Mouse (Mus musculus) splenic B cell, adult 2 months (primary cell): Measurements from ENCODE around the gene Sez6.
A peak's percentile ranks its signal among the peaks of the same experiment; 100 is the strongest.

ENCODE experiments used
- DNase-seq: peaks from one replicate; pipeline ENCODE4 v3.0.0-alpha.2; 2011; ENCODE audit warnings: low read depth, low spot score
- H3K27me3 ChIP-seq: 2 replicates; pipeline ENCODE4 v1.6.1; 2012; ENCODE audit warnings: mild to moderate bottlenecking, low read length, moderate library complexity, mixed read lengths; ENCODE audit not compliant: control insufficient read depth, poor library complexity, insufficient read depth, severe bottlenecking
- H3K36me3 ChIP-seq: 2 replicates; pipeline ENCODE4 v1.6.1; 2012; ENCODE audit warnings: mild to moderate bottlenecking, low read length, moderate library complexity, mixed read lengths; ENCODE audit not compliant: control insufficient read depth, poor library complexity, insufficient read depth, severe bottlenecking

Sez6 gene

DNA sequence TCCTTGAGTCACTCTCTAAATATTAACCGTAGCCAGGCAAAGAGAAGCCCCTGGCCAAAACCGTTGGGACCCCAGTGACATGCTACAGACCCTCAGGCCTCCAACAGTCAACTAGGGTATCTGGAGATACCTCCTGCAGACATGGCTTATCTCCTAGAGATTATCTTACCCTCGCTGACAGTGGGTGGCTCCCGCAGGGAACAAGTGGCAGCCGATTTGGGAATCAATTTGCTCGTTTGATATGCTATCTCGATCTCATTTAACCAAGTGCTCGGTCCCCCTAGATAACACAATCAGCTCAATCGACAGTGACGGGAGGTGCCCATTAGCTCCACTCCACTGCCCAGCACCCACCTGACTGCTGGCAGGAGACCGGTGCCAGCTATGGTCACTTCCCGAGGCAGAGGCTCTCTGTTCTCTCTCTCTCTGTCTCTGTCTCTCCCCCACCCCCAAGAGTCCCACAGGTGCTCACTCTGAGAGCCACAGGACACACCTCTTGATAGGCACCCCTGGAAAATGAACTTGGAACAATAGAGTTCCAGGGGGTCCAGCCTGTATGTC, 19.6 kb downstream of the Sez6 start:
- no peaks in the 10 kb centered on the region for H3K27me3 ChIP-seq
- DNase-seq: no peak
- H3K36me3 ChIP-seq: no peaks in the 10 kb centered on the region

DNA sequence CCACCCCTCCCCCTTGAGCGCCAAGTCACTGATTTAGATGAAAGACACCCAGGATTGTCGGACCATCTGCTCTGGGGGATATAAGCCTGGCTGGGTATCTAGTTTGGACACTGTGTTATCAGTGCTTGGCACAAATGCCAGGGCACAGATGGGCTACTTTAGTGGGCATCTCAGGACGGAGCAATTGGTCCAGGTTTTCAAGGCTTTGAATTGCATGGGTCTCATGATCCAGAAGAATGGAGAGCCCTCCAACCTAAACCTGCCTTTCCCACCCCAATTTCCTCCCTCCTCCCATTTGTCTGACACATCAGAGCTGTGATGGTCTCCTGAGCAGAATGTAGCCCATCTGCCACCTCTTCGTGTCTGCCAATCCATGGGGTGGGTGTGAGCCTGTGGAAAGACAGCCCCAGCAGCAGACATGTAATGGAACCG, 20.2 kb downstream of the Sez6 start:
- H3K27me3 ChIP-seq: no peaks in the 10 kb centered on the region
- DNase-seq: no peak
- H3K36me3 ChIP-seq: no peaks in the 10 kb centered on the region

DNA sequence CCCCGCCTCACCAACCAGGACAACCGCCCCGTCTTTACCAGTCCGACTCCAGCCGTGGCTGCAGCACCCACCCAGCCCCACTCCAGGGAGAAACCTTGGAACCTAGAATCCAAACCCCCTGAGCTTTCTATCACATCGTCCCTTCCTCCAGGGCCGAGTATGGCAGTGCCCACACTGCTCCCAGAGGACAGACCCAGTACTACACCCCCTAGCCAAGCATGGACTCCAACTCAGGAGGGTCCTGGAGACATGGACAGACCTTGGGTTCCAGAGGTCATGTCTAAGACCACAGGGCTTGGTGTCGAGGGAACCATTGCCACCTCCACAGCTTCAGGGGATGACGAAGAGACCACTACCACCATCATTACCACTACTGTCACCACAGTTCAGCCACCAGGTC, 23.1 kb downstream of the Sez6 start:
- peak; percentile 45 for DNase-seq
- no peaks in the 10 kb centered on the region for H3K27me3 ChIP-seq
- H3K36me3 ChIP-seq: no peaks in the 10 kb centered on the region

DNA sequence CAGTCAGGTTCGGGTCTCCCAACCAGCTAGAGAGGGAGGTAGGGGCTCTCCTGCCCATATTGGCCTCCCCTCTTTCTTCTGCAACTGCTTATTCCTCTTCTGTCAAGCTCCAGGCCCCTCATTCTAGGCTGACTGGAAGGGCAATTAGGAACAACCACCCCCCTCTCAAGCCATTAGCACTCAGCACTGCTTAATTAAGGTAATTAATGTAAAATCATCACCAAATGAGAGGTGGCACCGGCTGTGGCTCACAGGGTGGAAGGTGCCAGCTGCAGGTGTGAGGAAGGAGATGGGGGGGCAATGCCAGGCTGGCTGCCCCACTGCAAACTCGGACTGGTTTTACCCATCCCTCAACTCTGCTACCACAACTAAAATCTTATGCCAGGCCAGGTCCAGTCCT, 25.8 kb downstream of the Sez6 start:
- Histone ChIP-seq H3K27me3 (no peaks in the 10 kb centered on the region), H3K36me3 (no peaks in the 10 kb centered on the region)
- DNase-seq: no peak

DNA sequence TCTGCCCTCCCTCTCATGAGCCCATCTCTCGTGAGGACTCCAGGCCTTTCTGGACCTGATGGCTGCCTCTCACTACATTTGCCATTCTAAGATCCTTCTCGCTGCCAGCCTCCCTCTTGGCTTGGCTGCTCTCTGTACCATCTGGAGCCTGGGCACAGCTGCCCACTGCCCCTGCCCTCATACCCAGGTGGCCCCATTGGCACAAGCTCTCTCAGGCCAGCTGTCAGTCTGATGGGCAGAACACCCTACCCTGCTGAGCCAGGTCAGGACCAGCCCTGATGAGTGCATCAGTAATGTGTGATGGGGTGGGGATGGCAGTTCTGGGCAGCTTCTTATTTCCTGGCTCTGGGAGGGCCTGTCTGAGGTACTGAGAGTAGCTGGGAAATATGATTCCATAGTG, 27.7 kb downstream of the Sez6 start:
- no peaks in the 10 kb centered on the region for H3K27me3 ChIP-seq
- H3K36me3 ChIP-seq: no peaks in the 10 kb centered on the region
- DNase-seq: no peak

DNA sequence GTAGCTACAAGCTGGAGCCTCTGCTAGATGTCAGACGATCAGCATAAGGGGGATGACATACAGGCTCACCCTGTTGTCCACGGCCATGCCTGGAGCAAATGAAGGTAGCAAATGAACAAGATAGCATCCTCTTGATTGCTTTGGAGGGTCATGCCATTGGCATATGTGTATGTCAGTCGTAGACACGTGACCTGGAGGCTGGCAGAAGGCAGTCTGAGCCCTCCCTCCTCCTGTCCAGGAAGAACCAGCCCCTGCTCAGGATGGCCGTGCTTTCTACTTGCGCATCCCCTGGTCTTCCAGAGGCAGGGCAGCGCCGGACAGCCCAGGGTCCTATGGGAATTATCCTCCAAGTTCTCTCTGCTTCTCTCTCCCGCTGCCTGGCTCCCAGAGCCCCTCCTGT, 28.3 kb downstream of the Sez6 start:
- Histone ChIP-seq H3K27me3 (no peaks in the 10 kb centered on the region), H3K36me3 (no peaks in the 10 kb centered on the region)
- no peak for DNase-seq

DNA sequence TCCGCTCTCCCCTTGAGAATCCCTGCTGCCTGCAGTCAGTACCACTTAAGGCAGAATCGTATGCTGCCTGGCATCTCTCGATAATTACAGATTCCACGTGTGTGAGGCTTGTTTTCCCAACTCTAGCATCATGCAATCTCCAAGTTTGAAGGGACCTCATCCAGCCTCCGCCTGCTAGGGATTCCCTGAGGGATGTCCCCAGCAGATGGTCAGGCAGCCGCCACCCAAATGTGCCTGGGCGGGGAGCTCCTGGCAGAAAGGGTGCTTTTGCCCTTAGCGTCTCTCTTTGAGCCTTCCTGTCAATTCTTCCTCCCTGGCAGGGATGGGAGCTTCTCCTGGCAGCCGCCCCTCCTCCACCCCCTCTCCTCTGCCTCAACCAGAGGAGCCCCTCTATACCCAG, 29.6 kb downstream of the Sez6 start:
- Histone ChIP-seq H3K36me3 (no peaks in the 10 kb centered on the region), H3K27me3 (no peaks in the 10 kb centered on the region)
- DNase-seq: no peak

DNA sequence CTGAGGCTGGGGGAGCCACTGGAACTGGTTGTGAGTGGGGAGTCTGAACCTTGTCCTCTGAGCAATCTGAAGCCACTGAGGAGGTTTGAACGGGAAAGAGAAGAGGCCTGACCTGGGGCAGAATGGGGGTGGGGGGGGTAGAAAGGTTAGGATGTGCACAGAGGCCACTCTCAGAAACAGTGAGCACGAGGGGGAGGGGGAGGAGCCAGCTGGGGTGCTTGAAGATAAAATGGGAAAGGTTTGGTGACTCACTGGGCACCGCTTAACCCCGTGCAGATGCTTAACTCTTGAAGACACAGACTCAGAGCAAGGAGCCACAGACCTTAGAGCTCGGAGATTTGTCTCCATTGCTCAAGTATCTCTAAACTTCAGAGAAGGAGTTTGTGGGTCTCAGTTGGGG, 30.3 kb downstream of the Sez6 start:
- no peaks in the 10 kb centered on the region for H3K27me3 ChIP-seq
- DNase-seq: no peak
- no peaks in the 10 kb centered on the region for H3K36me3 ChIP-seq

DNA sequence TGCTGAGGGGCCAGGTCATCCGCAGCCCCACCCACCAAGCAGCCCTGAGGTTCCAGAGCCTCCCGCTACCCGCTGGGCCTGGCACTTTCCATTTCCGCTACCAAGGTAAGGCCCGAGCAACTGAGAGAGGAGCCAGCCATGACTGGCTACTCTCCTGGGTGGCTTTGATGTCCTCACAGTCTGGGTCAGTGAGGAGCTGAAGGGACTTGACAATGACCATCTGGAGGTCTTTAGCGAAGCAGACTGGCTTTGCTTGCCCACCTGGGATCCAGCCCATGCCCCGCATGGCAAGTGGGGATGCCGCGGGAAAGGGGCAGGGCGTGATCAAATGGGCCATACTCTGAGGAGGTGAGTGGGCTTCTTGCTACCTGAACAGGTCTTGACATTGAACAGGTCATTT, 32.3 kb downstream of the Sez6 start:
- DNase-seq: no peak
- no peaks in the 10 kb centered on the region for H3K36me3 ChIP-seq
- H3K27me3 ChIP-seq: no peaks in the 10 kb centered on the region

DNA sequence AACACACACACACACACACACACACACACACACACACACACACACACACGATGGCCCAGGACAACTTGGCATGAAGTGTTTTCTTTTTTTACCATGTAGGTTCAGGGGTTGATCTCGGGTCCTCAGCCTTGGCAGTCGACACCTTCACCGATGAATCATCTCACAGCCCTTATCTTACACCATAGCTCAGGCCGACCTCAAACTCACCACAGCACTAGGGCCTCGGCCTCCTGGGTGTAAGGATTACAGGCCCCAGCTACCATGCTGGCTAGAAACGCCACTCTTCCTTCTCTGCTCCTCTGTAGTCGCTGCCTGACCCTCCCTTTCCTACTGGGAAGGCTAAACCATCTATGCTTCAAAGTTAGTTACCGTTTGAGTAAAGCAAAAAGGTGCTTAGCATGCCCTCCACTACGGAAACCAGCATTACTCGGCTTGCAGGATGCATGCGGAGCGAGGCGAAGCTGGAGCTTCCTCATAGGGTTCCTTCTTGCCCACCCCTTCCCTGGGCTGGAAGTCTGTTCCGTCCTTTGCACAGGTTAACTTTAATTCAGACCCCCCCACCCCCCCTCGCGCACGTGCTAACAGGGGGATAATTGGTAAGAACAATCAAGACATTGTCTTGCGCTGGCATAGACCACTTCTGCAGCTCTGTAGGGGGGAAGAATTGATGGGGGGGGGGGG, 34.0 kb downstream of the Sez6 start:
- DNase-seq: no peak
- Histone ChIP-seq H3K27me3 (no peaks in the 10 kb centered on the region), H3K36me3 (no peaks in the 10 kb centered on the region)

DNA sequence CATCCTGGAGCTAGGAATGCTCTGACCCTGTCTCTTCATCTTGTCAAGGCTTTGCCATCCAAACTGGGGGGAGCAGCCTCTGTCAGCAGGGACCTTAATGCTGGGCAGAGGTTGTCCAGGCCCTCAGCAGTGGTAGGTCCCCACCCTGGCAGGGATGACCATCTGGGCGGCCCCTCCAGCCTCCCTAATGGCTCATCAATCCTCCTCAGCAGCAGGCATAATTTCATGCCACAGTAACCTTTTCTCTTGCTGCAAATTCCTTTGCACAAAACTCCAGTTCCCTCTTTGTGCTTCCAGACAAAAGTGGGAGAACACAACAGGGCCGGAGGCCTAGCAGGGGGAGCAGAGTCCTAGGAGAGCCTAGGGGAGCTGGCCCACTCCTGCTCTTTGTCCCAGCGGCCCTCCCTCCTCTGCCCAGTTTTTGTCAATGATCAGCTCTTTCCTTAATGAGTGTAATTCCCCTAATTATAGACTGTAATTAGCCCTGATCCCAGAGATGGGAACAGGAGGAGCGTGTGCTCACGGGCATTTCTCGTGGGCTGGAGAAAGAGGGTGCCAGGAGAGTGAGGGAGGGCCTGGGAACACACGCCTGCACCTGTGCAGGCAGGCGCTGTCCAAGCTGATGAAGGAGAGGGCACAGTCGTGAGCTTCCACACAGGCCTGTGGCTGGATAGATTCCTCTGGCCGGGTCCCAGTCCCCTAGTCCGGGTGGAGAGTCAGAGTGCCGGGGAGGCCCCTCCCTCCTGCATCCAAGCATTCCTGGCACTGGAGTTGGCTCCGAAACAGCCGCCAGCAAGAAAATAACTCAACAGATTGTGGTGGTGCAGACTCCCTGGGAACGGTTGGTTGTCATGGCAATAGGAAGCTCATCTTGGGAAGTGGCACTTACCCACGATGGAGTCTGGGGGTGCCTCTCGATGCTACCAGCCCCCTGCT, 34.8 kb downstream of the Sez6 start:
- DNase-seq: no peak
- Histone ChIP-seq H3K36me3 (no peaks in the 10 kb centered on the region), H3K27me3 (no peaks in the 10 kb centered on the region)

DNA sequence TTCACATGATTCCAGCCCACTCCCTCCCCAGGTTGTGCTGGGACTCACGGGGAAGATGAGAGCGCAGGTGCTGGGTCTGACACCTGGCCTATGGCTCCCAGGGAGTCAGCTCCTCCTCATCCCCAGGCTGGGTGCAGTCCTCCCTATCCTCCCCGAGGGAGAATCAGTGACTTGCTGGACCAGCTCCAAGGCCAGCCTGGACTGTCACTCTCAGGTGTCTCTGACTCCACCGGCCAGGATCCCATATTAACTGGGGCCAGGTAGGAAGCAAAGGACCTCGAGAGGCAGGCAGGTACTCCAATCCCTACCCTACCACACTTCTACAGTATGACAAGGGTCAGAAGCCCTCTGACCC, 35.4 kb downstream of the Sez6 start:
- no peaks in the 10 kb centered on the region for H3K27me3 ChIP-seq
- H3K36me3 ChIP-seq: no peaks in the 10 kb centered on the region

DNA sequence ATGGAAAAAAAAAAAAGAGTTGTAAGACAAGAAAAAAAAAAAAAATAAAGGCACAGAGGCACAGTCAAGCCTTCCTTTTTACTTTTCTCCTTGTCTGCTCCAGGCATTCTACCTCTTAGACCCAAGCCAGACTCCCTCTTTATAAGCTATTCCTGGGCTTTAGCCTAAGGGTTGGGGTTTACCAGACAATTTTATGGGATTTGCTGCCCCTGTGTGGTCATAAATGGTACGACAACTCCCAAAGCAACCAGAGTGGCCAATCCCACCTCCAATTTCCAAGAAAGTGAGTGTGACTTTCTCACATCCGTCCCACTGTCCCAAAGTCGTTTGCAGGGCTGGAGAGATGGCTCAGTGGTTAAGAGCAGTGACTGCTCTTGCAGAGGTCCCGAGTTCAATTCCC, 36.5 kb downstream of the Sez6 start:
- DNase-seq: peak; percentile 79
- Histone ChIP-seq H3K27me3 (no peaks in the 10 kb centered on the region), H3K36me3 (no peaks in the 10 kb centered on the region)

More for the DNA sequence above, 35.4 kb downstream of the Sez6 start:
- no peak for DNase-seq

DNA sequence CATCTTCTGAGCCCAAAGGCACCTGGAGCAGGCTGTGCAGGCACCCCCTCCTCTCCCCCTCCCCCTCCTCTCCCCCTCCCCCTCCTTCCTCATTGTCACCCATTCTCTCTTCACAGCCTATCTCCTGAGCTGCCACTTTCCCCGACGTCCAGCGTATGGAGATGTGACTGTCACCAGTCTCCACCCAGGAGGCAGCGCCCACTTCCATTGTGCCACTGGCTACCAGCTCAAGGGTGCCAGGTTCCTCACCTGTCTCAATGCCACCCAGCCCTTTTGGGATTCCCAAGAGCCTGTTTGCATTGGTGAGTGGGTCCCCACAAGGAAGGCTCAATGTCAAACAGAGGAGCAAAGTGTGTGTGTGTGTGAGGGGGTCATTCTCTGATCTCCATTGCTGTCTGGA, 38.2 kb downstream of the Sez6 start:
- DNase-seq: no peak
- Histone ChIP-seq H3K36me3 (no peaks in the 10 kb centered on the region), H3K27me3 (no peaks in the 10 kb centered on the region)

DNA sequence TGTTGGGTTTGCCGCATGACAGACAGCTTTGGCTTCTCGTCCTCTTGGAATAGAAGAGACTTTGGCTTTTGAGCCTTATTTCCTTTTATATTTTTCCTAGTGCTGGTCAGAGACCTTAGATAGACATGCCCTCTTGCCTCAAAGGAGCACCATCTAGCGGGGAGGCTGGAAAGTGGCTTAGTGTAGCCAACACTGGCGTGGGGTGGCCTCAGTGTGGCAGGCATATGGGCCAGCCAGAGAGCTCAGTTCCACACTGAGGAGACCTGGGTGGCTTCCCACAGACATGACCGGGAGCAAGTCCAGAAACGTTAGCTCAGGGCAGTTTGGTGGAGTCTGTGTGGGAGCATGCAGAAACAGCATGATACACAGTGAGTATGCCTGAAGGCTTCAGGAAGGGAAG, 40.1 kb downstream of the Sez6 start:
- DNase-seq: no peak
- no peaks in the 10 kb centered on the region for H3K36me3 ChIP-seq
- no peaks in the 10 kb centered on the region for H3K27me3 ChIP-seq
